Mouse (Mus musculus) kidney, postnatal 36 days (tissue): ENCODE results near the gene Trim15.

Source experiments
- DNase-seq, 2 experiments: peaks; one replicate each; pipeline ENCODE4 v3.0.0; 2021 to 2022; ENCODE audit warnings: mixed read lengths in 2 of 2

Trim15 gene

DNA sequence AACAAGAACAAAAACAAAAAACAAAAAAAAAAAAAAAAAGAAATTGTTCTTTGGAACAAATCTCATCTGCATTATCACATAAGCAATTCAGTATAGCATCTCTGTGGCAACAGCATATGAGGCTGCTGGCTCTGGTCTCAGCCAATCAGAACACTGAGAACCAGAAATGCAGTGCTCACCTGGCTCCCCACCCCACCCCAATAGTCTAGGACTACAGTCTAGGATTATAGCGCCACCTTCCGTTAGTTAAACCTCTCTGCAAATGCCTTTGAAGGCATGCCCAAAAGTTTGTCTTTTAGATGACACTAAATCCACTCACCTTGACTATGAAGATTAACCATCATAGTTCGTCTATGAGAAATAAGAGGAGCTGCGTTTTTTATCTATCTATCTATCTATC lies 41.5 kb downstream of the Trim15 start:
- peak in 1 of 2 experiments; percentile 16 for DNase-seq

- peak; percentile 64 to 84 for DNase-seq
Observed at GRCm38 (mm10) chr17:36824005-36824404, 43.0 kb downstream of the Trim15 start.

- no peak for DNase-seq
Observed at GRCm38 (mm10) chr17:36811871-36812270, 55.1 kb downstream of the Trim15 start, which contains the start of gene H2-M10.6. Gene H2-M10.6, plus strand, starts transcription at chr17:36812171.
